ENCODE assay signal across 11 mouse cellular contexts in genomic region chr8:48755492-48755891, GRCm38 (mm10).
DNase-seq lines count a peak whose midpoint lies in the region; ATAC-seq lines count a peak whose summit lies in the region.
"Had no signal": no experiment of that assay in that cellular context is flagged by ENCODE, and none has a peak within 500 bp of the region (broad histone marks: within the 10 kb centered on the region; RNA-seq: fewer than 3 reads in every experiment).

No protein-coding gene starts in this region.

- no peak overlapping the region for H3K4me3 ChIP-seq in kidney, embryonic 14.5 days (ENCODE audit: low read length)
- no peak overlapping the region for H3K4me3 ChIP-seq in liver, embryonic 16.5 days (ENCODE audit: low read depth, low read length)

- peak; percentile 63 for DNase-seq in kidney, adult 18-20 months
- DNase-seq in gastrocnemius, adult 8-10 months (ENCODE audit: low spot score in 2 of 2) = peak; percentile 26 to 45
- peak; percentile 20 to 37 for DNase-seq in heart, postnatal 36 days
- no peak for DNase-seq in right cerebral cortex, adult 2 months (ENCODE audit: low spot score in 2 of 2)
- DNase-seq: cerebellum, adult 18-20 months; thymus, postnatal 14 days had no signal

- H3K4me2 ChIP-seq in kidney, embryonic 14.5 days (replicated peaks; ENCODE audit: low read depth, low read length) = no peak overlapping the region
- H3K4me2 ChIP-seq in liver, embryonic 16.5 days (ENCODE audit: low read depth, low read length) = no peak overlapping the region

- no peak overlapping the region for H3K9ac ChIP-seq in kidney, embryonic 14.5 days (ENCODE audit: low read depth, low read length)
- H3K9ac ChIP-seq in liver, embryonic 16.5 days (ENCODE audit: low read depth, low read length) = no peak overlapping the region

- 56% methylated on average over 7 of the region's 7 CpGs for WGBS in kidney, embryonic 14.5 days
- WGBS in liver, embryonic 16.5 days (ENCODE audit: insufficient replicate concordance) = 57% methylated on average over 7 of the region's 7 CpGs

- ATAC-seq in kidney, embryonic 14.5 days (ENCODE audit: low FRiP score, low TSS enrichment) = no peak
- peak; percentile 92 for ATAC-seq in liver, embryonic 16.5 days (ENCODE audit: low read depth)
- no peak for ATAC-seq in granulocyte monocyte progenitor cell, adult 5-6 weeks (replicated peaks; ENCODE audit: poor library complexity, severe bottlenecking)
- ATAC-seq in activated CD4-positive, CD25-positive, alpha-beta regulatory T cell, adult 4 months = no peak

- H3K9me3 ChIP-seq in kidney, embryonic 14.5 days (ENCODE audit: control insufficient read depth, low read length) = no peaks in the 10 kb centered on the region
- H3K9me3 ChIP-seq in liver, embryonic 16.5 days (replicated peaks; ENCODE audit: control insufficient read depth, low read length) = no peaks in the 10 kb centered on the region

- intact Hi-C loops in heart, postnatal 36 days (cut with DNase I) = loop anchor here (5.0 kb wide), 1 partner anchor 63 kb away; no protein-coding TSS in a partner anchor

- no peak overlapping the region for H3K27ac ChIP-seq in kidney, embryonic 14.5 days (ENCODE audit: low read depth, low read length)
- H3K27ac ChIP-seq in liver, embryonic 16.5 days (ENCODE audit: low read length) = no peak overlapping the region

- no peaks in the 10 kb centered on the region for H3K4me1 ChIP-seq in kidney, embryonic 14.5 days (ENCODE audit: control insufficient read depth, insufficient read depth, low read length)
- no peaks in the 10 kb centered on the region for H3K4me1 ChIP-seq in liver, embryonic 16.5 days (ENCODE audit: control insufficient read depth, low read depth, low read length)

- H3K36me3 ChIP-seq in kidney, embryonic 14.5 days (ENCODE audit: control insufficient read depth, insufficient read depth, low read length) = no peaks in the 10 kb centered on the region
- no peaks in the 10 kb centered on the region for H3K36me3 ChIP-seq in liver, embryonic 16.5 days (ENCODE audit: control insufficient read depth, insufficient read depth)

- no peaks in the 10 kb centered on the region for H3K27me3 ChIP-seq in kidney, embryonic 14.5 days (ENCODE audit: control insufficient read depth, insufficient read depth, low read length)
- no peaks in the 10 kb centered on the region for H3K27me3 ChIP-seq in liver, embryonic 16.5 days (ENCODE audit: control insufficient read depth, insufficient read depth, low read depth, low read length)
- H3K27me3 ChIP-seq: CH12.LX had no signal

Comparison
In these comparisons a context has a peak if more than half of its experiments do, and no peak if none do; other contexts are left out.
1. DNase-seq: peak in kidney, adult 18-20 months (single experiment), gastrocnemius, adult 8-10 months (2 of 2) and heart, postnatal 36 days (2 of 2); none in right cerebral cortex, adult 2 months (0 of 2).